Mouse (Mus musculus) G1E (cell line): ENCODE results near the gene Adamts4.

Experiments
- CTCF ChIP-seq: IDR thresholded peaks from 2 replicates; pipeline ENCODE4 v1.5.1; 2012; ENCODE audit warnings: low read depth, low read length, inconsistent platforms, mixed read lengths
- TAL1 ChIP-seq: conservative IDR thresholded peaks from 2 replicates; pipeline ENCODE4 v1.6.1; 2012; ENCODE audit warnings: low read depth, low read length, inconsistent platforms, mixed read lengths

GRCm38 (mm10) chr1:171256095-171256818 lies 6.0 kb downstream of the Adamts4 start:
- TF ChIP-seq CTCF (no peak), TAL1 (no peak)
